In genomic region chr15:102999183-102999831, GRCm38 (mm10) we compare ENCODE assay signal across 8 mouse cellular contexts. TPM values are rescaled to one million over a fixed set of nuclear protein-coding genes. Genes with fewer than 3 reads are reported as not detected.
DNase-seq lines count a peak whose midpoint lies in the region; ATAC-seq and TF ChIP-seq lines count a peak whose summit lies in the region.

No protein-coding gene starts in this region.

- H3K4me2 ChIP-seq in lung, embryonic 16.5 days (ENCODE audit: low read depth, low read length) = peak overlapping the region; percentile 62

- H3K4me3 ChIP-seq in thymus, adult 2 months (ENCODE audit: control insufficient read depth, insufficient read depth, low read length) = peak overlapping the region; percentile 12
- H3K4me3 ChIP-seq in kidney, adult 2 months (ENCODE audit: insufficient read depth, low read depth, low read length) = peak overlapping the region; percentile 78
- H3K4me3 ChIP-seq in lung, embryonic 16.5 days (ENCODE audit: low read length) = peak overlapping the region; percentile 46

- H3K36me3 ChIP-seq in thymus, adult 2 months (ENCODE audit: control insufficient read depth, insufficient read depth, low read length) = no peaks in the 10 kb centered on the region
- H3K36me3 ChIP-seq in kidney, adult 2 months (ENCODE audit: control insufficient read depth, insufficient read depth, low read length) = no peaks in the 10 kb centered on the region
- no peaks in the 10 kb centered on the region for H3K36me3 ChIP-seq in lung, embryonic 16.5 days (ENCODE audit: control insufficient read depth, insufficient read depth, low read length)

- no peak for TF ChIP-seq POLR2A in thymus, adult 2 months (IDR thresholded peaks at IDR 0.05; ENCODE audit: control insufficient read depth, extremely low read depth, insufficient read depth, low read length, poor library complexity)
- no peak for TF ChIP-seq POLR2A in kidney, adult 2 months (IDR thresholded peaks at IDR 0.05; ENCODE audit: low read depth, low read length)

- H3K4me1 ChIP-seq in thymus, adult 2 months (replicated peaks; ENCODE audit: control insufficient read depth, insufficient read depth, low read length) = no peaks in the 10 kb centered on the region; the same call in 1 of the 2 replicates
- H3K4me1 ChIP-seq in kidney, adult 2 months (ENCODE audit: control insufficient read depth, insufficient read depth, low read length) = peaks cover 18% of the 10 kb centered on the region
- no peaks in the 10 kb centered on the region; the same call in 1 of the 2 replicates for H3K4me1 ChIP-seq in lung, embryonic 16.5 days (replicated peaks; ENCODE audit: control insufficient read depth, insufficient read depth, low read length)

- peak; percentile 31 for DNase-seq in thymus, adult 2 months
- no peak for DNase-seq in thymus, postnatal 10 days (ENCODE audit: low spot score in 2 of 2)
- peak; percentile 75 for DNase-seq in embryo, embryonic 11.5 days (ENCODE audit: low read depth, low spot score)
- DNase-seq in heart, adult 9 months (ENCODE audit: low spot score in 2 of 2) = peak; percentile 68 to 70
- DNase-seq in kidney, adult 2 months = peak; percentile 94
- peak; percentile 93 for DNase-seq in retina, postnatal 1 day
- no peak for DNase-seq in right cerebral cortex, postnatal 10 days (ENCODE audit: low spot score in 2 of 2)

- H3K27ac ChIP-seq in thymus, adult 2 months (ENCODE audit: control insufficient read depth, insufficient read depth, low read length) = no peak overlapping the region
- H3K27ac ChIP-seq in kidney, adult 2 months (ENCODE audit: insufficient read depth, low read depth, low read length) = peak overlapping the region; percentile 95
- H3K27ac ChIP-seq in lung, embryonic 16.5 days (ENCODE audit: low read length) = no peak overlapping the region

- peak; percentile 47; the same call in 1 of the 2 replicates for ATAC-seq in lung, embryonic 16.5 days (ENCODE audit: low read depth)

- H3K9ac ChIP-seq in lung, embryonic 16.5 days (ENCODE audit: low read length) = peak overlapping the region; percentile 17; the same call in 1 of the 2 replicates

- 4% methylated on average over 33 of the region's 33 CpGs for WGBS in thymus, adult 2 months
- 1% methylated on average over 32 of the region's 33 CpGs for WGBS in kidney, adult 2 months
- WGBS in lung, embryonic 16.5 days = under 1% methylated on average over 33 of the region's 33 CpGs

- H3K27me3 ChIP-seq in thymus, adult 2 months (ENCODE audit: control insufficient read depth, insufficient read depth, low read length) = peaks cover 57% of the 10 kb centered on the region
- H3K27me3 ChIP-seq in kidney, adult 2 months (replicated peaks; ENCODE audit: control insufficient read depth, insufficient read depth, low read length) = no peaks in the 10 kb centered on the region
- H3K27me3 ChIP-seq in lung, embryonic 16.5 days (ENCODE audit: control insufficient read depth, insufficient read depth, low read depth, low read length) = peaks cover 95% of the 10 kb centered on the region

- no peaks in the 10 kb centered on the region for H3K9me3 ChIP-seq in lung, embryonic 16.5 days (ENCODE audit: control insufficient read depth, low read length)

- TF ChIP-seq CTCF in thymus, adult 2 months (IDR thresholded peaks at IDR 0.05; ENCODE audit: borderline replicate concordance, control insufficient read depth, extremely low read depth, insufficient read depth, low read length, poor library complexity) = no peak
- no peak for TF ChIP-seq CTCF in kidney, adult 2 months (conservative IDR thresholded peaks at IDR 0.05; ENCODE audit: insufficient read depth, insufficient read length, low read depth, low read length)

RNA-seq across cellular contexts. Expression of gene Hoxc6, which starts 1.2 kb away (rescaled TPM):
- 0.23 and 0.43 TPM in 2 replicates for polyA plus RNA-seq in thymus, adult 2 months (2012; rRNA removed)
- 24.7 and 25.4 TPM in 2 replicates for polyA plus RNA-seq in kidney, adult 2 months (2012; rRNA removed)
- polyA plus RNA-seq in lung, embryonic 16.5 days (2015; fragmentation: Nextera tagmentation; extraction: Ambion mirVana) = 0.36 TPM in 2 replicates

RNA-seq across cellular contexts. Expression of gene Hoxc8, which starts 8.9 kb away (rescaled TPM):
- polyA plus RNA-seq in thymus, adult 2 months (2012; rRNA removed) = 0.07 and 0.08 TPM in 2 replicates
- 3.4 and 4.0 TPM in 2 replicates for polyA plus RNA-seq in kidney, adult 2 months (2012; rRNA removed)
- polyA plus RNA-seq in lung, embryonic 16.5 days (2015; fragmentation: Nextera tagmentation; extraction: Ambion mirVana) = 0.10 and 0.30 TPM in 2 replicates

RNA-seq across cellular contexts. Expression of gene Hoxc4, which starts 19.4 kb away (rescaled TPM):
- polyA plus RNA-seq in thymus, adult 2 months (2012; rRNA removed) = 0.19 and 0.22 TPM in 2 replicates
- polyA plus RNA-seq in kidney, adult 2 months (2012; rRNA removed) = 2.5 and 2.7 TPM in 2 replicates
- 0.93 and 1.4 TPM in 2 replicates for polyA plus RNA-seq in lung, embryonic 16.5 days (2015; fragmentation: Nextera tagmentation; extraction: Ambion mirVana)

RNA-seq across cellular contexts. Expression of gene Hoxc9, which starts 23.1 kb away (rescaled TPM):
- polyA plus RNA-seq in thymus, adult 2 months (2012; rRNA removed) = 0.05 and 0.14 TPM in 2 replicates
- 5.5 and 7.3 TPM in 2 replicates for polyA plus RNA-seq in kidney, adult 2 months (2012; rRNA removed)
- polyA plus RNA-seq in lung, embryonic 16.5 days (2015; fragmentation: Nextera tagmentation; extraction: Ambion mirVana) = not detected in 2 replicates

RNA-seq across cellular contexts. Expression of gene Hoxc5, which starts 32.1 kb away (rescaled TPM):
- polyA plus RNA-seq in thymus, adult 2 months (2012; rRNA removed) = 0.15 and 0.32 TPM in 2 replicates
- 4.0 and 4.1 TPM in 2 replicates for polyA plus RNA-seq in kidney, adult 2 months (2012; rRNA removed)
- polyA plus RNA-seq in lung, embryonic 16.5 days (2015; fragmentation: Nextera tagmentation; extraction: Ambion mirVana) = 0.31 TPM in 2 replicates

Comparison
In these comparisons a context has a peak if more than half of its experiments do, and no peak if none do; other contexts are left out.
1. DNase-seq: peak in thymus, adult 2 months (single experiment), embryo, embryonic 11.5 days (single experiment), heart, adult 9 months (2 of 2), kidney, adult 2 months (single experiment) and retina, postnatal 1 day (single experiment); none in thymus, postnatal 10 days (0 of 2) and right cerebral cortex, postnatal 10 days (0 of 2).
2. H3K4me3 ChIP-seq: peak in every context shown above with its lines; median percentile 78 in kidney, adult 2 months; 46 in lung, embryonic 16.5 days; 12 in thymus, adult 2 months.
3. RNA of gene Hoxc6, which starts 1.2 kb away (polyA plus RNA-seq): 24.7 to 25.4 TPM in kidney, adult 2 months; 0.36 TPM in lung, embryonic 16.5 days and 0.23 to 0.43 TPM in thymus, adult 2 months; every median in the first group is over 10 times any median in the second.